Mouse (Mus musculus) CH12.LX (cell line): ENCODE results near the gene Cfap61. TPM values are rescaled to one million over a fixed set of nuclear protein-coding genes. Genes with fewer than 3 reads are reported as not detected.
A peak's percentile ranks its signal among the peaks of the same experiment; 100 is the strongest.

Source experiments
- DNase-seq: peaks from one replicate; pipeline ENCODE4 v3.0.0-alpha.2; 2013; ENCODE audit errors: extremely low read depth
- H3K27ac ChIP-seq: 2 replicates; pipeline ENCODE4 v1.5.1; 2012; ENCODE audit warnings: low read depth, mild to moderate bottlenecking, control low read depth, moderate library complexity; ENCODE audit not compliant: insufficient read depth
- H3K27me3 ChIP-seq: replicated peaks from 2 replicates; pipeline ENCODE3; 2012; ENCODE audit warnings: inconsistent platforms
- H3K36me3 ChIP-seq, 2 experiments: replicated peaks in 1 of 2; 2 replicates each; pipeline versions ENCODE3 to v1.6.1; 2012; ENCODE audit warnings: inconsistent platforms in 1 of 2, low read length in 1 of 2, mild to moderate bottlenecking in 1 of 2, mixed read lengths in 1 of 2, moderate library complexity in 1 of 2; ENCODE audit not compliant: control insufficient read depth in 1 of 2, insufficient read depth in 1 of 2
- H3K4me1 ChIP-seq, 2 experiments: 2 replicates each; pipeline ENCODE4 v1.6.1; 2012; ENCODE audit warnings: inconsistent platforms in 1 of 2, moderate library complexity in 1 of 2; ENCODE audit not compliant: insufficient read depth in 2 of 2, control insufficient read depth in 1 of 2
- H3K4me2 ChIP-seq: 2 replicates; pipeline ENCODE4 v1.6.1; 2012; ENCODE audit warnings: low read depth, mild to moderate bottlenecking, control low read depth; ENCODE audit not compliant: poor library complexity, insufficient read depth, severe bottlenecking
- H3K4me3 ChIP-seq, 3 experiments: fragments of 150-350 bp in 1 of 3; sonication (generic) in 1 of 3; replicated peaks in 1 of 3; 2 replicates each; pipeline versions ENCODE3 to v1.5.1; 2011 to 2012; ENCODE audit warnings: low read depth in 2 of 3, low read length in 2 of 3, mild to moderate bottlenecking in 2 of 3, moderate library complexity in 2 of 3, control low read depth in 1 of 3, improper control_type of control experiment in 1 of 3, inconsistent platforms in 1 of 3, mixed read lengths in 1 of 3; ENCODE audit not compliant: poor library complexity in 1 of 3
- H3K79me2 ChIP-seq: replicated peaks from 2 replicates; pipeline ENCODE4 v1.6.1; 2012; ENCODE audit warnings: mild to moderate bottlenecking, moderate library complexity; ENCODE audit not compliant: control insufficient read depth, poor library complexity, insufficient read depth, severe bottlenecking; ENCODE audit errors: extremely low read depth
- H3K9ac ChIP-seq: 2 replicates; pipeline ENCODE4 v1.6.1; 2012; ENCODE audit warnings: low read depth, mild to moderate bottlenecking, control low read depth, moderate library complexity; ENCODE audit not compliant: insufficient read depth
- H3K9me3 ChIP-seq: replicated peaks from 2 replicates; pipeline ENCODE3; 2012; ENCODE audit warnings: low read length, inconsistent platforms, mixed read lengths
- BHLHE40 ChIP-seq: IDR thresholded peaks from 2 replicates; pipeline ENCODE4 v1.6.1; 2011; ENCODE audit warnings: mild to moderate bottlenecking, low read depth, low read length, improper control_type of control experiment
- CHD1 ChIP-seq: IDR thresholded peaks from 2 replicates; pipeline ENCODE4 v1.6.1; 2012; ENCODE audit warnings: low read depth, low read length, improper control_type of control experiment, inconsistent platforms
- CHD2 ChIP-seq: IDR thresholded peaks from 2 replicates; pipeline ENCODE4 v1.6.1; 2011; ENCODE audit warnings: low read length, improper control_type of control experiment
- CTCF ChIP-seq, 2 experiments: IDR thresholded peaks in 1 of 2; conservative IDR thresholded peaks in 1 of 2; 2 replicates each; pipeline ENCODE4 v1.5.1; 2011 to 2012; ENCODE audit warnings: low read depth in 2 of 2, low read length in 2 of 2, improper control_type of control experiment in 1 of 2, inconsistent platforms in 1 of 2, mild to moderate bottlenecking in 1 of 2, moderate library complexity in 1 of 2
- ELF1 ChIP-seq: IDR thresholded peaks from 2 replicates; pipeline ENCODE4 v1.6.1; 2014; ENCODE audit warnings: low read depth, mild to moderate bottlenecking, inconsistent platforms, low read length, improper control_type of control experiment
- EP300 ChIP-seq: IDR thresholded peaks from 2 replicates; pipeline ENCODE4 v1.6.1; 2011; ENCODE audit warnings: low read length, improper control_type of control experiment
- GABPA ChIP-seq: IDR thresholded peaks from 2 replicates; pipeline ENCODE4 v1.6.1; 2012; ENCODE audit warnings: low read depth, low read length, improper control_type of control experiment, inconsistent platforms; ENCODE audit not compliant: insufficient replicate concordance
- IRF4 ChIP-seq: IDR thresholded peaks from 2 replicates; pipeline ENCODE4 v1.6.1; 2014; ENCODE audit warnings: low read depth, mild to moderate bottlenecking, inconsistent platforms, low read length, improper control_type of control experiment
- JUN ChIP-seq: IDR thresholded peaks from 2 replicates; pipeline ENCODE4 v1.6.1; 2011; ENCODE audit warnings: low read depth, mild to moderate bottlenecking, low read length, improper control_type of control experiment, moderate library complexity; ENCODE audit not compliant: insufficient read depth
- JUND ChIP-seq: conservative IDR thresholded peaks from 2 replicates; pipeline ENCODE4 v1.6.1; 2011; ENCODE audit warnings: low read depth, low read length, improper control_type of control experiment
- MAFK ChIP-seq: IDR thresholded peaks from 2 replicates; pipeline ENCODE4 v1.6.1; 2011; ENCODE audit warnings: low read length, improper control_type of control experiment; ENCODE audit not compliant: insufficient replicate concordance
- MAZ ChIP-seq: IDR thresholded peaks from 2 replicates; pipeline ENCODE4 v1.6.1; 2012; ENCODE audit warnings: low read depth, mild to moderate bottlenecking, inconsistent platforms, low read length, improper control_type of control experiment, moderate library complexity
- MEF2A ChIP-seq: IDR thresholded peaks from 2 replicates; pipeline ENCODE4 v1.6.1; 2014; ENCODE audit warnings: low read depth, mild to moderate bottlenecking, inconsistent platforms, low read length, improper control_type of control experiment, borderline replicate concordance
- MXI1 ChIP-seq: IDR thresholded peaks from 2 replicates; pipeline ENCODE4 v1.6.1; 2011; ENCODE audit warnings: mild to moderate bottlenecking, low read depth, low read length, improper control_type of control experiment
- MYC ChIP-seq: IDR thresholded peaks from 2 replicates; pipeline ENCODE4 v1.6.1; 2011; ENCODE audit warnings: low read depth, mild to moderate bottlenecking, improper control_type of control experiment, low read length
- NELFE ChIP-seq: IDR thresholded peaks from 2 replicates; pipeline ENCODE4 v1.6.1; 2011; ENCODE audit warnings: low read depth, low read length, improper control_type of control experiment
- NRF1 ChIP-seq: IDR thresholded peaks from 2 replicates; pipeline ENCODE4 v1.6.1; 2014; ENCODE audit warnings: low read depth, mild to moderate bottlenecking, inconsistent platforms, low read length, improper control_type of control experiment, moderate library complexity
- PAX5 ChIP-seq: IDR thresholded peaks from 2 replicates; pipeline ENCODE4 v1.6.1; 2012; ENCODE audit warnings: low read length, inconsistent platforms, mixed read lengths
- POLR2AphosphoS2 ChIP-seq: IDR thresholded peaks from 2 replicates; pipeline ENCODE4 v1.6.1; 2011; ENCODE audit warnings: low read depth, low read length, improper control_type of control experiment
- RAD21 ChIP-seq: IDR thresholded peaks from 2 replicates; pipeline ENCODE4 v1.6.1; 2011; ENCODE audit warnings: low read depth, mild to moderate bottlenecking, low read length, improper control_type of control experiment, moderate library complexity
- RCOR1 ChIP-seq: conservative IDR thresholded peaks from 2 replicates; pipeline ENCODE4 v1.6.1; 2012; ENCODE audit warnings: low read depth, mild to moderate bottlenecking, inconsistent platforms, low read length, improper control_type of control experiment
- SIN3A ChIP-seq: IDR thresholded peaks from 2 replicates; pipeline ENCODE4 v1.6.1; 2012; ENCODE audit warnings: low read length, improper control_type of control experiment, inconsistent platforms
- SMC3 ChIP-seq: IDR thresholded peaks from 2 replicates; pipeline ENCODE4 v1.6.1; 2011; ENCODE audit warnings: low read depth, low read length, improper control_type of control experiment
- TBP ChIP-seq: conservative IDR thresholded peaks from 2 replicates; pipeline ENCODE4 v1.6.1; 2011; ENCODE audit warnings: low read depth, low read length, improper control_type of control experiment
- TCF12 ChIP-seq: IDR thresholded peaks from 2 replicates; pipeline ENCODE4 v1.6.1; 2014; ENCODE audit warnings: low read depth, mild to moderate bottlenecking, inconsistent platforms, low read length, improper control_type of control experiment
- UBTF ChIP-seq: IDR thresholded peaks from 2 replicates; pipeline ENCODE4 v1.6.1; 2012; ENCODE audit warnings: low read depth, mild to moderate bottlenecking, inconsistent platforms, low read length, improper control_type of control experiment, moderate library complexity
- USF1 ChIP-seq: IDR thresholded peaks from 2 replicates; pipeline ENCODE4 v1.6.1; 2014; ENCODE audit warnings: low read depth, mild to moderate bottlenecking, inconsistent platforms, low read length, improper control_type of control experiment
- USF2 ChIP-seq: conservative IDR thresholded peaks from 2 replicates; pipeline ENCODE4 v1.6.1; 2011; ENCODE audit warnings: low read depth, low read length, improper control_type of control experiment
- ZKSCAN1 ChIP-seq: IDR thresholded peaks from 2 replicates; pipeline ENCODE4 v1.6.1; 2012; ENCODE audit warnings: low read depth, inconsistent platforms, low read length, improper control_type of control experiment, borderline replicate concordance
- ZMIZ1 ChIP-seq: IDR thresholded peaks from 2 replicates; pipeline ENCODE4 v1.6.1; 2012; ENCODE audit warnings: low read depth, mild to moderate bottlenecking, inconsistent platforms, low read length, improper control_type of control experiment
- ZNF384 ChIP-seq: IDR thresholded peaks from 2 replicates; pipeline ENCODE4 v1.6.1; 2012; ENCODE audit warnings: low read depth, low read length, improper control_type of control experiment, inconsistent platforms
- dilution Hi-C: fragments of 300-500 bp; cut with MboI; formaldehyde crosslinking; loops from 2 replicates; pipeline ENCODE4 v1.14.3; 2020; ENCODE audit warnings: low sequenced_read_pairs; ENCODE audit not compliant: extremely low pct_unique_long_range_greater_than_20kb, extremely low pct_ligation_motif_present
- in situ Hi-C: fragments of 300-500 bp; cut with MboI; formaldehyde crosslinking; loops from 3 replicates; pipeline ENCODE4 v1.14.3; 2019; ENCODE audit warnings: low sequenced_read_pairs, low pct_ligation_motif_present, low pct_unique_long_range_greater_than_20kb, mixed read lengths
- polyA plus RNA-seq: library from polyadenylated mRNA; unstranded; fragments of >175 nt; gene quantifications from 2 replicates; pipeline ENCODE4 v1.2.1, GENCODE M21; 2012; ENCODE audit warnings: low read depth; ENCODE audit not compliant: insufficient read length
- total RNA-seq, 2 experiments: library from RNA; depleted of rRNA; stranded (reverse); fragments of 300-350 nt in 1 of 2; fragments of >200 nt in 1 of 2; gene quantifications; 2 replicates each; pipeline ENCODE4 v1.2.3; 2012 to 2014

Cfap61 gene
- total and polyA plus RNA-seq, 3 experiments, result 0.34 TPM; not detected in 2

DNA sequence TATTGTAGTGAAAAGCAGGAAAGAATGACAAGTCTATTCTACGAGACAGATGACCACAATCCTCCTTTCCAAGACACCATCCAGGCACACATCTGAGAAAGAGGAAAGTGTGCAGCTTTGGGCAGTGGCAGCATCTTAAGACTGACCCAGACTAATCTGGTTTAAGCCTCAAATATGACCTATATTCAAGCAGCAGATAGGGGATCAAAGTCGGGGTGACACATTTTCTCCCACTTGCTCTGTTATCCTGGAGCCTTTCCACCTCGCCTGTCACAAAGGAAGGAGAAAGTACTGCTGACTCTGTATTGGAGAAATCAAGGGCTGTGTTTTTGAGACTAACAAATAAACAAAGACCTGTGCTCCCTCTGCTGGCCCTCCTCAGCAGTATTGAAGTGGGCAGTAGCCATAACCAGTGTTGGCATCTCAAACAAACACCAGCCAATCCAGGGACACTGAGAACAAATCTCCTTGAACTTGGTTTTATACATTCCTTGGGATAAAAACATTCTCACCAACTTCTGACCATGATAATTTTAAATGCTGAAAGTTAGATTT, 321.8 kb downstream of the Cfap61 start:
- dilution Hi-C loops (no loop called here), in situ Hi-C loops (no loop called here)

DNA sequence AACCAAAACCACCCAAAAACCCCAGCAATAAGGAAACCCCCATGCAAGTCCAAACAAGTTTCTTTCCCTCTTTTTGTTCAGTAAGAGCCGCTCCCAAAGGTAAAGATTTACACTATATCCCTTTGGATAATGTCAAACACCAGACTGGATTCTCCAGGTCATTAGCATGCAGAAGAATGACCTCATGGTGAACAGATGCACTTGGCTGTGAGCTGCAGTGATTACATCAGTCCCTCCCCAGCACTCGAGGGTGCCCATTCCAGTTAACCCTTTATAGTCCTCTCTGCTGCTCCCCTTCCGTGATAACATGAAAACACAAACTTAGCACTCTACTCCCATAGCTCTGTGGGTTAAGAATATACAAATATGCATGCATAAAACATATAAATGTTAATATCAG, 322.5 kb downstream of the Cfap61 start:
- dilution Hi-C loops (no loop called here), in situ Hi-C loops (no loop called here)
- peaks cover 28 to 90% of the 10 kb centered on the region in 2 experiments for H3K4me1 ChIP-seq
- peaks cover 0 to 28% of the 10 kb centered on the region in 2 experiments for H3K36me3 ChIP-seq
- no peaks in the 10 kb centered on the region for H3K79me2 ChIP-seq
- no peak overlapping the region for H3K9ac ChIP-seq
- no peak overlapping the region for H3K4me3 ChIP-seq
- H3K4me2 ChIP-seq, result no peak overlapping the region
- no peaks in the 10 kb centered on the region for H3K27me3 ChIP-seq
- no peak for DNase-seq
- H3K27ac ChIP-seq, result no peak overlapping the region
- no peaks in the 10 kb centered on the region for H3K9me3 ChIP-seq
- TF ChIP-seq SMC3 (no peak), ZNF384 (peak; percentile 73; the same call in 1 of the 2 replicates), USF2 (no peak), ELF1 (no peak), EP300 (peak; percentile 15; the same call in 1 of the 2 replicates), MEF2A (no peak), JUND (no peak), SIN3A (no peak), UBTF (no peak), MAFK (no peak), USF1 (no peak), NELFE (no peak), CHD1 (no peak), RCOR1 (no peak), NRF1 (no peak), POLR2AphosphoS2 (no peak), TCF12 (no peak), GABPA (no peak), ZMIZ1 (no peak), PAX5 (no peak), TBP (no peak), BHLHE40 (peak; percentile 30; the same call in 1 of the 2 replicates), IRF4 (no peak), JUN (peak; percentile 35), MAZ (0 out of 2 replicates have a peak, but pooled peaks have one; percentile 48), MXI1 (no peak), CHD2 (no peak), MYC (no peak), CTCF (conservative IDR thresholded peaks at IDR 0.05 in 1 of 2, IDR thresholded peaks at IDR 0.05 in 1 of 2; ENCODE audit: low read depth in 2 of 2, low read length in 2 of 2) (no peak)

More for the DNA sequence above, 321.8 kb downstream of the Cfap61 start:
- Histone ChIP-seq H3K9ac (no peak overlapping the region), H3K27me3 (no peaks in the 10 kb centered on the region), H3K79me2 (no peaks in the 10 kb centered on the region), H3K36me3 (peaks cover 0 to 31% of the 10 kb centered on the region in 2 experiments), H3K4me1 (peaks cover 28 to 88% of the 10 kb centered on the region in 2 experiments), H3K4me2 (no peak overlapping the region), H3K9me3 (no peaks in the 10 kb centered on the region), H3K27ac (no peak overlapping the region), H3K4me3 (no peak overlapping the region)
- TF ChIP-seq CHD1 (no peak), USF2 (no peak), SMC3 (peak; percentile 71), RAD21 (peak; percentile 66), ZMIZ1 (no peak), TCF12 (0 out of 2 replicates have a peak, but pooled peaks have one; percentile 25), ZKSCAN1 (no peak), CHD2 (no peak), JUND (no peak), CTCF (conservative IDR thresholded peaks at IDR 0.05 in 1 of 2, IDR thresholded peaks at IDR 0.05 in 1 of 2; ENCODE audit: low read depth in 2 of 2, low read length in 2 of 2) (peak in 1 of 2 experiments; percentile 69; a peak in 2 of 4 replicates), JUN (no peak)
- DNase-seq, result no peak
